Mouse (Mus musculus): ENCODE results near the gene Apba2. TPM values are rescaled to one million over a fixed set of nuclear protein-coding genes. Genes with fewer than 3 reads are reported as not detected.

Gene Apba2
- total RNA-seq, 2 experiments from 2014 or later: 245 to 264 TPM

GRCm38 (mm10) chr7:64634482-64634881 lies 133.0 kb downstream of the Apba2 start:
- intact Hi-C loops (cut with DNase I): no loop called here
- no peak for DNase-seq (ENCODE audit: low spot score in 2 of 2)

DNA sequence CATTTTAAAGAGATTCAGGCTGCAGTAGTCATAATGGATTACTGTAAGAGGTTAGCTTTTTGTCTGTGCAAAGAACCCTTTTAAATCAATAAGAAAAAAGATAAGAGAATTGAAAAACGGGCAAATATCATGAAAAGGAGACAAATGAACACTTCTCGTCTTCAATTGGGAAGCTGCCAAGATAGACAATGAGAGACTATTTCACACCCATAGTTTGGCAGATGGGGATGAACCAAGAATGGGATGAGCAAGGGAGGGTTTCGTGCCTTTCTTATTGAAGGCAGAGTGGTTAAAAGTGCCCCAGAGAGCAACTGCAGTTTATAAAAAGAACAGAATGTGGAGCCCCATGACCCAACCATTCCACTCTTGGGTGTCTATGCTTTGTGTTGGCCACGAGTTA lies 137.4 kb downstream of the Apba2 start:
- intact Hi-C loops (cut with DNase I): no loop called here
- DNase-seq (ENCODE audit: low spot score in 2 of 2): no peak

GRCm38 (mm10) chr7:64640651-64641050 lies 139.1 kb downstream of the Apba2 start:
- no peak for DNase-seq (ENCODE audit: low spot score in 2 of 2)
- intact Hi-C loops (cut with DNase I): no loop called here

GRCm38 (mm10) chr7:64642903-64643302 lies 141.4 kb downstream of the Apba2 start:
- intact Hi-C loops (cut with DNase I): no loop called here
- no peak for DNase-seq (ENCODE audit: low spot score in 2 of 2)

DNA sequence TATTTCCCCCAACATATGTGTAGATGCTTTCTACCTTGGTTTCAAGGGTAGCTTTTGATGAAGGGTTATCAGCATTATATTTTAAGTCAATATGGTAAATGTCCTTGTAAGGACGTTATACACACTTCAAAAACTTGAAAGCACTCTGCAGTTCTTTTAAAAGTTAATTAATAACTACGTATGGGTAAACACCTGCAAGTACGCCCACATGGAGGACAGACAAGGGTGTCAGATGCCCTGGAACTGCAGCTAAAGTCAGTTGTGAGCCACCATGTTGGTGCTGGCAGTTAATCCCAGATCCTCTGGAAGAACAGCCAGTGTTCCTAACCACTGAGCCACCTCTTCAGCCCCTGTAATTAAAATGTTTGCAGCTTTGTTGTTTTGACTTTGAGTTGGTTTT lies 144.0 kb downstream of the Apba2 start:
- no peak for DNase-seq (ENCODE audit: low spot score in 2 of 2)
- intact Hi-C loops (cut with DNase I): no loop called here

GRCm38 (mm10) chr7:64646046-64646445 lies 144.5 kb downstream of the Apba2 start:
- intact Hi-C loops (cut with DNase I): no loop called here
- no peak for DNase-seq (ENCODE audit: low spot score in 2 of 2)

DNA sequence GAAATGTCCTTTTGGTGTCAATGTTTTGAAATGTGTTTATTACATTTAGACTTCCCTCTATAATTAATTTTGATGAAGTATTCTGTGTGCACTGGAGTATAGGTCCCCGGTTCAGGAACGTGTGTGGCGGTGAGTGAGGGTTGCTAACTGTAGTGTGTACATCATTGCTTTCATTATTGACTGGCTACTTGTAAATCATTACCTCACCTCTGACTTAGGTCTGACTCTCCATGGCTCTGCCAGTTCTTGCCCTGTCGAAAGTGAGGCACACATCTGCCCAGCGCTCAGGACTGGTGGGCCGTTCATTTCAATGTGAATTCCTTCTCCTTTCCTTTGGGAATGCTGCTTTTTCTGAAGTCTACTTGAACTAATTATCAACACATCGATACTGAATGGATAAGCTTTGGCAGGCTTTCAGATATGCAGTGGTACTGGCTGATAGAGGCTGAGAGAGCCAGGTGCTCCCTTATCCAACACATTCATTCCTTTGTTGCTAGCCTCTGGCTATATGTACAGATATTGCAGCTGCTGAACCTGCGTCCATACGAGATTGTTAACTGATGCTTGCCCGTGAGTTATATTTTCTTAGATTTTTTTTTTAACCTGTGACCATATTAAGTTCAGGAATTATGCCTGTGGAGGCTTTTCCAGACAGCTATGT lies 147.6 kb downstream of the Apba2 start:
- no peak for DNase-seq (ENCODE audit: low spot score in 2 of 2)
- intact Hi-C loops (cut with DNase I): no loop called here

DNA sequence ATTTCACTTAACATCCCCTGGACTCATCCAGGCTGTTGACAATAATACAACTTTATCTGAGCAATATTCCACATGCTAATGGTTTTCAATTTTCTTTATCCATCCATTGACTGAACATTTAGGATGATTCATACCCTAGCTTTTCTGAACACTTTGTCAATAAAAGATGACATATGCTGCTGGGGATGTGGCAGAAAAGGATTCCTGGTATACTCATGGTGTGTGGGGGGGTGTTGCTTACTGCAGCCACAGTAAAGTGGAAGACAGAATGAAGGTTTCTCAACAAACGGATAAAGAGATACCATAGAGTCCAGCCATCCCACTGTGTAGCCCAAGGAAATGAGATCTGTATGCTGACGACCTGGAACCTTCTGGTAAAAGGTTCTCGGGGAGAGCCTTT lies 150.5 kb downstream of the Apba2 start:
- no peak for DNase-seq (ENCODE audit: low spot score in 2 of 2)
- intact Hi-C loops (cut with DNase I): no loop called here

GRCm38 (mm10) chr7:64656787-64657186 lies 155.3 kb downstream of the Apba2 start:
- intact Hi-C loops (cut with DNase I): no loop called here
- no peak for DNase-seq (ENCODE audit: low spot score in 2 of 2)

DNA sequence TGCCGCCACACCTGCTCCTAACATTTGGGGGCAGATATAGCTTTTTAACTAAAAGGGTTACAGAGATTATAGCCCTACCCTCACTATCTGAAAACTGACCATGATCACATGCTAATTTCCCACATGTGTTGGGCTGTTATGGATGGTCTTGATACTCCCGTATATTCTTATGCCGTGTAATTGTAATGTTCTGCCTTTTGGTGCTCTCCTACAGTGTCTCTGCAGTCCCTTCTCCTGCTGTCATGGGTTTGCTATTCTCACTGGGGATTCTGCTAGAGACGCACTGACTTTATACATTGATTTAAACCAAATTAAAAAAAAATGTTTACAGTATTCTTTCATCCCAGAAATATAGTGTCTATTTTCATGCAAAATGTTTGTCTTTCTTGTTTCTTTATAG lies 157.4 kb downstream of the Apba2 start:
- no peak for DNase-seq (ENCODE audit: low spot score in 2 of 2)
- intact Hi-C loops (cut with DNase I): no loop called here

GRCm38 (mm10) chr7:64659328-64659727 lies 157.8 kb downstream of the Apba2 start:
- intact Hi-C loops (cut with DNase I): no loop called here
- no peak for DNase-seq (ENCODE audit: low spot score in 2 of 2)

DNA sequence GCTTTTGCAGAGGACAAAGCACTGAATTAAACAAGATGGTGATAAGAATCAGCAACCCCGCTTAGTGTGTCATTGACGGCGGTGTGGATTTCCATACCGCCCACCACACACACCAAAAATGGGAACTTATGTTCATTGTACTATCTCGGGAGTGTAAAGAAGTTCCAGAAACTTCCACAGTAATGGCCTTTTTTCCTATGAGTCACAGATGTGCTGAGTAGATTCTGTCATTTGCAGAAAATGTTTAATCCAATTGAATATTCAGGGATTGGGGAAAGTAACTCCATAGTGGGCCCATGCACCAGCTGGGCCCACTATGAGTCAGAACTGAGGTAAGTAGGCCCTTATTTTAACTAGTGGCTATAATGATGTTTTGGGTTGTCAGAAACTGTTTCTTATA lies 161.0 kb downstream of the Apba2 start:
- DNase-seq (ENCODE audit: low spot score in 2 of 2): peak in 1 of 2 experiments; percentile 24
- intact Hi-C loops (cut with DNase I): no loop called here

GRCm38 (mm10) chr7:64663600-64663999 lies 162.1 kb downstream of the Apba2 start:
- intact Hi-C loops (cut with DNase I): no loop called here
- DNase-seq (ENCODE audit: low spot score in 2 of 2): no peak

- intact Hi-C loops (cut with DNase I): no loop called here
- no peak for DNase-seq (ENCODE audit: low spot score in 2 of 2)
These were observed 163.6 kb downstream of the Apba2 start for GRCm38 (mm10) chr7:64665120-64665519.

- intact Hi-C loops (cut with DNase I): no loop called here
- no peak for DNase-seq (ENCODE audit: low spot score in 2 of 2)
These were observed 164.3 kb downstream of the Apba2 start for GRCm38 (mm10) chr7:64665716-64666298.

- intact Hi-C loops (cut with DNase I): no loop called here
- DNase-seq (ENCODE audit: low spot score in 2 of 2): no peak
These were observed 166.5 kb downstream of the Apba2 start for GRCm38 (mm10) chr7:64667959-64668358.

DNA sequence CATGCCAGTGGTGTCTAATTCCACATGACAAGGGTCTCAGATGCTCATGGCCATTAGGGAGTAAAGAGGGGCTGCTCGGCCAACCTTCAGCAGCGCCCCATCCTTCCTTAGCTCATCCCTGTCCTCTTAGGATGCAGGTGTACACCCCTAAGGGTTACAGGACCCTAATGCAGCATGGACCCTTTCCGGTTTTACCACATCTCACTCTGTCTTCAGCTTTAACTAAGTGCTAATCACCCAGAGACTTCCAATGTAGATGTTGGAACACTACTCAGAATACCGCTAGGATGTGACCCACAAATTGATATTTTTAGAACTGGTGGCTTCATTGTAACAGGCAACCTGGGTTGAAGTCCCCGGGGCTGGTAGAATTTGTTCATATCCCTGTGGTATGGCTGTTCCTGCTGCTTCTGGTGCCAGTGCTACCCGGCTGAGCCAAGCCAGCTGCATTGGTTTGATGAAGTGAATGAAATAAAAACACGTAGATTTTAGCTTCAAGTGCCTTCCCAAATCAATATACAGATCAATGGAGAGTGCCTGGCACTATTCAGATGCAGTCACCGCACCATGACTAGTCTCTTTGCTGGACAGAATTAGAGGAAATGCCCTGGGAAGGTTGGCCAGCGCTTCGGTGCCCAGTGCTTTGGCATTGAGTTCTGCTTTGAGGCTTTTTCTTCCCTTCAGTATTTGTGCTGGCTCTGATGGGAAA lies 178.4 kb downstream of the Apba2 start:
- no peak for DNase-seq (ENCODE audit: low spot score in 2 of 2)
- intact Hi-C loops (cut with DNase I): no loop called here

DNA sequence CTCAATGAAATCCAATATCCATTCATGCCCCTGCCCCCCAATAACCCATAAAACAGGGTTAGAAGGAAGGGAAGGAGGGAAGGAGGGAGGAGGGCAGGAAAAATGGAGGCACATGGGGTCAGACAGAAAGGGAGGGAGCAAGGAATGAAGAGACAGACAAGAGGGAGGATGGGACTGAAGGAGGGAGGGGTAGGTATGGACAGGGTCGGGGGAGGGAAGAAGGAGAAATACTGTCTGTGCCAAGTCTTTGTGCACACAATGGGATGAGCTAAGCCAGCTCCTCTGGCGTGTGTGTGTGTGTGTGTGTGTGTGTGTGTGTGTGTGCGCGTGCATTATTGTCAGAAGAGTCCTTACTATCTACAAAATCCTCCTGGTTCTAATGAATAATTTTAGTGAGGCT lies 183.4 kb downstream of the Apba2 start:
- no peak for DNase-seq (ENCODE audit: low spot score in 2 of 2)
- intact Hi-C loops (cut with DNase I): no loop called here

GRCm38 (mm10) chr7:64688115-64688817 lies 186.8 kb downstream of the Apba2 start:
- intact Hi-C loops (cut with DNase I): no loop called here
- no peak for DNase-seq (ENCODE audit: low spot score in 2 of 2)

GRCm38 (mm10) chr7:64691831-64692230 lies 190.3 kb downstream of the Apba2 start:
- DNase-seq (ENCODE audit: low spot score in 2 of 2): no peak
- intact Hi-C loops (cut with DNase I): no loop called here

DNA sequence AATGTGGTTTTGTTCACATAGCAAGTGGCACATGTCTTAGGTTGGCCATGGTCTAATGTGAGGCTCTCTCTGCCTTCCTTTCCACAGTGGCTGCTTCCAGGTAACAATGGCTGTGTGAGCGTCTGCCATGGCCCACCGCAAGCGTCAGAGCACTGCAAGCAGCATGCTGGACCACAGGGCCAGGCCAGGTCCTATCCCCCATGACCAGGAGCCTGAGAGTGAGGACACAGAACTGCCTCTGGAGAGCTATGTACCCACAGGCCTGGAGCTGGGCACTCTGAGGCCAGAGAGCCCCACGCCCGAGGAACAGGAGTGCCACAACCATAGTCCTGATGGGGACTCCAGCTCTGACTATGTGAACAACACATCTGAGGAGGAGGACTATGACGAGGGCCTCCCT lies 193.4 kb downstream of the Apba2 start:
- no peak for DNase-seq (ENCODE audit: low spot score in 2 of 2)
- intact Hi-C loops (cut with DNase I): no loop called here
